Mouse (Mus musculus): Measurements from ENCODE around the gene Dennd4c. TPM values are rescaled to one million over a fixed set of nuclear protein-coding genes. Genes with fewer than 3 reads are reported as not detected.

The Dennd4c gene
- 13.7 and 14.5 TPM in 2 replicates for polyA plus RNA-seq (2012; ENCODE audit: insufficient read depth, insufficient read length, missing spikeins)

- Histone ChIP-seq H3K4me3 (ENCODE audit: insufficient read depth, low read depth, low read length) (peak within 1 kb of the TSS; percentile 99), H3K4me1 (ENCODE audit: control insufficient read depth, insufficient read depth, insufficient read length, low read length) (peaks cover 15% of the 10 kb centered on the region), H3K27ac (replicated peaks; ENCODE audit: low read depth, low read length) (peak within 1 kb of the TSS; percentile 86)
These were observed at the start of gene Dennd4c for GRCm38 (mm10) chr4:86748336-86749291. Dennd4c (plus strand) TSS chr4:86748555.

- Histone ChIP-seq H3K4me3 (ENCODE audit: insufficient read depth, low read depth, low read length) (no peak overlapping the region), H3K4me1 (ENCODE audit: control insufficient read depth, insufficient read depth, insufficient read length, low read length) (peaks cover 3% of the 10 kb centered on the region; the same call in 1 of the 2 replicates), H3K27ac (replicated peaks; ENCODE audit: low read depth, low read length) (no peak overlapping the region)
These were observed 49.0 kb upstream of the Dennd4c start for GRCm38 (mm10) chr4:86699161-86699865.

- Histone ChIP-seq H3K4me1 (ENCODE audit: control insufficient read depth, insufficient read depth, insufficient read length, low read length) (peaks cover 5% of the 10 kb centered on the region), H3K4me3 (ENCODE audit: insufficient read depth, low read depth, low read length) (no peak overlapping the region)
These were observed 39.6 kb upstream of the Dennd4c start for GRCm38 (mm10) chr4:86708801-86709200.

GRCm38 (mm10) chr4:86710034-86710650 is 38.2 kb upstream of the Dennd4c start:
- Histone ChIP-seq H3K27ac (replicated peaks; ENCODE audit: low read depth, low read length) (no peak overlapping the region; the same call in 1 of the 2 replicates), H3K4me3 (ENCODE audit: insufficient read depth, low read depth, low read length) (no peak overlapping the region), H3K4me1 (ENCODE audit: control insufficient read depth, insufficient read depth, insufficient read length, low read length) (peaks cover 5% of the 10 kb centered on the region)

More at GRCm38 (mm10) chr4:86708801-86709200, 39.6 kb upstream of the Dennd4c start:
- H3K27ac ChIP-seq (replicated peaks; ENCODE audit: low read depth, low read length): no peak overlapping the region

- H3K4me3 ChIP-seq (ENCODE audit: insufficient read depth, low read depth, low read length): no peak overlapping the region
- H3K27ac ChIP-seq (replicated peaks; ENCODE audit: low read depth, low read length): no peak overlapping the region; the same call in none of the 2 replicates
- H3K4me1 ChIP-seq (ENCODE audit: control insufficient read depth, insufficient read depth, insufficient read length, low read length): peaks cover 5% of the 10 kb centered on the region
These were observed 37.6 kb upstream of the Dennd4c start for GRCm38 (mm10) chr4:86710666-86711215.

- Histone ChIP-seq H3K4me3 (ENCODE audit: insufficient read depth, low read depth, low read length) (peak overlapping the region; percentile 28), H3K27ac (replicated peaks; ENCODE audit: low read depth, low read length) (peak overlapping the region; percentile 70), H3K4me1 (ENCODE audit: control insufficient read depth, insufficient read depth, insufficient read length, low read length) (peaks cover 5% of the 10 kb centered on the region)
These were observed 35.6 kb upstream of the Dennd4c start for GRCm38 (mm10) chr4:86712751-86713195.

- Histone ChIP-seq H3K27ac (replicated peaks; ENCODE audit: low read depth, low read length) (peak overlapping the region; percentile 89), H3K4me3 (ENCODE audit: insufficient read depth, low read depth, low read length) (no peak overlapping the region), H3K4me1 (ENCODE audit: control insufficient read depth, insufficient read depth, insufficient read length, low read length) (peaks cover 5% of the 10 kb centered on the region)
These were observed 34.8 kb upstream of the Dennd4c start for GRCm38 (mm10) chr4:86713518-86713917.

- H3K4me3 ChIP-seq (ENCODE audit: insufficient read depth, low read depth, low read length): no peak overlapping the region
- peaks cover 5% of the 10 kb centered on the region for H3K4me1 ChIP-seq (ENCODE audit: control insufficient read depth, insufficient read depth, insufficient read length, low read length)
- H3K27ac ChIP-seq (replicated peaks; ENCODE audit: low read depth, low read length): no peak overlapping the region
These were observed 33.0 kb upstream of the Dennd4c start for GRCm38 (mm10) chr4:86715341-86715740.

GRCm38 (mm10) chr4:86717176-86717575 is 31.2 kb upstream of the Dennd4c start:
- Histone ChIP-seq H3K4me3 (ENCODE audit: insufficient read depth, low read depth, low read length) (no peak overlapping the region), H3K27ac (replicated peaks; ENCODE audit: low read depth, low read length) (no peak overlapping the region), H3K4me1 (ENCODE audit: control insufficient read depth, insufficient read depth, insufficient read length, low read length) (peaks cover 5% of the 10 kb centered on the region)

- Histone ChIP-seq H3K27ac (replicated peaks; ENCODE audit: low read depth, low read length) (no peak overlapping the region), H3K4me1 (ENCODE audit: control insufficient read depth, insufficient read depth, insufficient read length, low read length) (0 out of 2 replicates have a peak, but pooled peaks cover 3% of the 10 kb centered on the region), H3K4me3 (ENCODE audit: insufficient read depth, low read depth, low read length) (no peak overlapping the region)
These were observed 29.3 kb upstream of the Dennd4c start for GRCm38 (mm10) chr4:86718878-86719577.

GRCm38 (mm10) chr4:86721856-86722358 is 26.4 kb upstream of the Dennd4c start:
- Histone ChIP-seq H3K4me3 (ENCODE audit: insufficient read depth, low read depth, low read length) (no peak overlapping the region), H3K27ac (replicated peaks; ENCODE audit: low read depth, low read length) (no peak overlapping the region), H3K4me1 (ENCODE audit: control insufficient read depth, insufficient read depth, insufficient read length, low read length) (peaks cover 6% of the 10 kb centered on the region; the same call in 1 of the 2 replicates)

GRCm38 (mm10) chr4:86725175-86725574 is 23.2 kb upstream of the Dennd4c start:
- H3K27ac ChIP-seq (replicated peaks; ENCODE audit: low read depth, low read length): no peak overlapping the region
- H3K4me3 ChIP-seq (ENCODE audit: insufficient read depth, low read depth, low read length): no peak overlapping the region
- H3K4me1 ChIP-seq (ENCODE audit: control insufficient read depth, insufficient read depth, insufficient read length, low read length): peaks cover 6% of the 10 kb centered on the region; the same call in 1 of the 2 replicates

GRCm38 (mm10) chr4:86726141-86726540 is 22.2 kb upstream of the Dennd4c start:
- no peak overlapping the region for H3K27ac ChIP-seq (replicated peaks; ENCODE audit: low read depth, low read length)
- H3K4me3 ChIP-seq (ENCODE audit: insufficient read depth, low read depth, low read length): no peak overlapping the region
- H3K4me1 ChIP-seq (ENCODE audit: control insufficient read depth, insufficient read depth, insufficient read length, low read length): peaks cover 6% of the 10 kb centered on the region; the same call in 1 of the 2 replicates

GRCm38 (mm10) chr4:86729829-86730228 is 18.5 kb upstream of the Dennd4c start:
- Histone ChIP-seq H3K4me3 (ENCODE audit: insufficient read depth, low read depth, low read length) (no peak overlapping the region), H3K4me1 (ENCODE audit: control insufficient read depth, insufficient read depth, insufficient read length, low read length) (peaks cover 3% of the 10 kb centered on the region; the same call in 1 of the 2 replicates), H3K27ac (replicated peaks; ENCODE audit: low read depth, low read length) (no peak overlapping the region)
